Mouse (Mus musculus): ENCODE measurements around the gene Cntrl. TPM values are rescaled to one million over a fixed set of nuclear protein-coding genes. Genes with fewer than 3 reads are reported as not detected.

The Cntrl gene
- 10 to 100 TPM in 1 of 2 experiments, 1 to 10 TPM in 1; 6.7 to 11.0 TPM for total RNA-seq (2021)

- DNase-seq (ENCODE audit: low spot score in 2 of 2), result peak; percentile 94 to 95
- intact Hi-C loops (cut with DNase I), result loop anchor here (1.0 to 10.0 kb wide), 3 partner anchors 65 to 265 kb away; no protein-coding TSS in a partner anchor
These were observed at the start of gene Cntrl for GRCm38 (mm10) chr2:35109141-35109923. TSS of gene Cntrl (plus strand) at chr2:35109492.

GRCm38 (mm10) chr2:35060256-35060655 is 49.0 kb upstream of the Cntrl start:
- intact Hi-C loops (cut with DNase I), result no loop called here
- no peak for DNase-seq (ENCODE audit: low spot score in 2 of 2)

DNA sequence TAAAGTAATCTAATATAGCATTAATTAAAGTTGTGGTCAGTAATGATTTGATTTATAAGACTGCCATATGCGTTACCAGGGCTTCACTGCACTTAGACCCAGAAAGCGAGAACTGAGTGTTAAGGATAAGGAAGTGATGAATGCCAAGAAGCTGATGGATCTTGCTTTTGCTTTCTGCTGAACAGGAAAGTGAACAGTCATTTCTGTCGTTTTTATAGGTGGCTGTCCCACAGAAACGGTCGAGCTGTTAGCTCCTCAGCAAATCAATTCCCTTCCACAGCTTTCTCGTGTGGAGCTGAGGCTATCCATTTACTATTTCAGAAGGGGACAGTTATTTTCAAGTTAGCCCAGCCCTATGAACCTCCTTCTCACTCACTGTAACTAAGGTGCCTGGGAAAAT is 48.4 kb upstream of the Cntrl start:
- DNase-seq (ENCODE audit: low spot score in 2 of 2), result no peak
- intact Hi-C loops (cut with DNase I), result no loop called here

DNA sequence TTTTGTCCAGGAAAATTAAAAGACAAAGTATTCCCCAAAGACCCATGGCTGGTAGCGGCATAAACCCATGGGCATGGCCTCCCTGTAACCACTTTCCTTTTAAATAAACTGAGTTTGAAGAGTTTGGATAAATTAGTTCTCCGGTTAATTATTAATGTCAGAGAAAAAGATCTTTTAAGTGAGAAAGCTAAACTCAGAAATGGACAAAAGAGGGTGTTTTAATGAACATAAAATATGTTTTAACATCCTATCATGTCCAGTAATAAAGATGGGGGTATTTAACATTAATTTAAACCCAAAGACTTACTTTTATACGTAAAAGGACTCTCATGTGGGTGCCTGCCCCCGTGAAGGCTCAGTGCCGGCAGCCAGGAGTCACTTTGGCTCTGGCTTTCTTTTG is 48.0 kb upstream of the Cntrl start, which contains the start of gene Hc:
Gene Hc, minus strand, starts transcription at position 101 of the 400 bp plus-strand sequence.
- no peak for DNase-seq (ENCODE audit: low spot score in 2 of 2)
- intact Hi-C loops (cut with DNase I), result no loop called here

GRCm38 (mm10) chr2:35063333-35064030 is 45.8 kb upstream of the Cntrl start:
- DNase-seq (ENCODE audit: low spot score in 2 of 2), result no peak
- intact Hi-C loops (cut with DNase I), result no loop called here

DNA sequence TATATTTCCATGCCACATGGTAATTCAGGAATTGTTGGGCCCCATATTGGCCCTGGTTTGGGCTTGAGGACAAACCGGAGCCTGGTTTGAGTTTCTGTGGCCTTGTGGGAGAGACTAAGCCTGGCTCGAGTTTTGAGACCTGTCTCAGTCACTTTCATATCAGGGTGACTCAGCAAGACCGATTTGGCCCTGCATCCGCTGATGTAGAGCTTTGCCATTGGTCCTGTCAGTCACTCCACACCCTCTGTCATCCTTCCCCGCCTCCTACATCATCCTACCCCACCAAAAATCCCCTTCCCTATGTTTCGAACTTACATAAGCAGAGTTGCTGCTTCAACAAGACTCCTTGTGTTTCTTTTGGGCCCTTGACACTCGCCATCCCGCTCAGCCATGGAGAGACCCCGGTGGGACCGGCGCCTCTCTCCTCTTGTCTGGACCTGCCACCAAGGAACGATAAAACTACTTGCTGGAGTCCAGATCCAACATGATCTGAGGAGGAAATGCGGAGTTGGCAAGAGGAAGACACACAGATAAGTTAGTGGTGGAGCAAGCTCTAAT is 42.7 kb upstream of the Cntrl start:
- no peak for DNase-seq (ENCODE audit: low spot score in 2 of 2)
- intact Hi-C loops (cut with DNase I), result no loop called here

GRCm38 (mm10) chr2:35067117-35067516 is 42.2 kb upstream of the Cntrl start:
- DNase-seq (ENCODE audit: low spot score in 2 of 2), result no peak
- intact Hi-C loops (cut with DNase I), result no loop called here

- DNase-seq (ENCODE audit: low spot score in 2 of 2), result no peak
- intact Hi-C loops (cut with DNase I), result no loop called here
These were observed 40.2 kb upstream of the Cntrl start for GRCm38 (mm10) chr2:35069124-35069523.

GRCm38 (mm10) chr2:35070275-35070674 is 39.0 kb upstream of the Cntrl start:
- no peak for DNase-seq (ENCODE audit: low spot score in 2 of 2)
- intact Hi-C loops (cut with DNase I), result no loop called here

GRCm38 (mm10) chr2:35072547-35072946 is 36.7 kb upstream of the Cntrl start:
- DNase-seq (ENCODE audit: low spot score in 2 of 2), result no peak
- intact Hi-C loops (cut with DNase I), result no loop called here

DNA sequence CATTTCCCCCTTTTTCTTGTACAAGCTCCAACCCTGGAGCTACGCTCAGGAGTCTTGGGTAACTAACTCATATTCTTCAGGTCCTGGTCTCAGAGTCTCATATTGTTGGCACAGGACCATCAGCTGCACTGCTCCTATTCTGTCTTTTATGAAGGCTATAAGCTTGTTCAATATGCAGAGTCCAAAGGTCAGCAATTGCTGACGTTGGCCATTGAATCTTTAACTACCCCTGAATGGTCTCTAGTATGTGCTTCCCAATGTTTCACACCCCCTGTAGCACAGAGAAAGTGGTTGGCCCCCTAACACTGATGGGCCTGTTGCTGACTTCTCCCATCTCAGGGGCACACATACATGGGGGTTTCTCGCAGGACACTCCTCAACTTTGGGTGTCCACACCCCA is 35.0 kb upstream of the Cntrl start:
- no peak for DNase-seq (ENCODE audit: low spot score in 2 of 2)
- intact Hi-C loops (cut with DNase I), result no loop called here

DNA sequence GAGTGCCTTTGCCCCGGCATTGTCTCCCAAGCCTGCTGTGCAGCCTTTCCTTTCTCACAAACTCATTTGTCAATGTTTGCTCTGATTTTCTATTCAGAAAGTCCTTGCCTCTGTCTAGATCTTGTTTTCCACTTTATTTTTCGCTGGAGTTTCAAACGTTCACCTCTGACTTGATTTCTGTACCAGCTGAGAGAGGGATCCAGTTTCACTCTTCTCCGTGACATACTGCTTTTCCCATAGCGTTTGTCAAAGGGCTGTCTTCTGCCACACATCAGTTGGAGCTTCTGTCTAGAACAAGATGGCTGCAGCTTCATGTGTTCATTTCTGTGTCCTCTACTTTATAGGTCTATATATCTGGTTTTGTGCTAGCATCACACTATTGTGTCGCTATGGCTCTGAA is 30.1 kb upstream of the Cntrl start:
- intact Hi-C loops (cut with DNase I), result no loop called here
- DNase-seq (ENCODE audit: low spot score in 2 of 2), result no peak

GRCm38 (mm10) chr2:35087418-35087817 is 21.9 kb upstream of the Cntrl start:
- DNase-seq (ENCODE audit: low spot score in 2 of 2), result peak in 1 of 2 experiments; percentile 17

GRCm38 (mm10) chr2:35100529-35100928 is 8.8 kb upstream of the Cntrl start:
- DNase-seq (ENCODE audit: low spot score in 2 of 2), result no peak
- intact Hi-C loops (cut with DNase I), result loop anchor here (10.0 kb wide), 1 partner anchor 256 kb away; no protein-coding TSS in a partner anchor

More at GRCm38 (mm10) chr2:35087418-35087817, 21.9 kb upstream of the Cntrl start:
- intact Hi-C loops (cut with DNase I), result no loop called here

DNA sequence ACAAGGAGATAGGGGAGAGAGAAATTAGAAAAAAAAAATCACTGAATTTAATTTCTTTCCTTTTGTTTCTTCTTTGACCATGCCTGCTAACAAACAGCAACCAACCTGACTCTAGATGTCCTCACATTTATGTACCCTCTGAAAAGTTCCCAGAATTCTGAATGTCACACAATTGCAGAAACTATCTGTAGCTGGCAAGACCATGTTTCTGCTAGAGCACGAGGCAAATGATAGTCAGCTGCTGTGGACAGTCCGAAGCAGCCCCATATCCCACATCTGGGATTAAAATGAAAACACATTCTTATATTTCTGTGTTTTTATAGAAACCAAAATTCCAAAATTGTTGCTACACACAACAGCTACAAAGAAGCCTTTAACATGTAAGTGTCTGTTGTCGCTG is 7.8 kb upstream of the Cntrl start, which contains the start of gene AI182371:
Gene AI182371, minus strand, starts transcription at position 101 of the 400 bp plus-strand sequence.
- intact Hi-C loops (cut with DNase I), result loop anchor here (10.0 kb wide), 1 partner anchor 257 kb away; no protein-coding TSS in a partner anchor
- no peak for DNase-seq (ENCODE audit: low spot score in 2 of 2)

DNA sequence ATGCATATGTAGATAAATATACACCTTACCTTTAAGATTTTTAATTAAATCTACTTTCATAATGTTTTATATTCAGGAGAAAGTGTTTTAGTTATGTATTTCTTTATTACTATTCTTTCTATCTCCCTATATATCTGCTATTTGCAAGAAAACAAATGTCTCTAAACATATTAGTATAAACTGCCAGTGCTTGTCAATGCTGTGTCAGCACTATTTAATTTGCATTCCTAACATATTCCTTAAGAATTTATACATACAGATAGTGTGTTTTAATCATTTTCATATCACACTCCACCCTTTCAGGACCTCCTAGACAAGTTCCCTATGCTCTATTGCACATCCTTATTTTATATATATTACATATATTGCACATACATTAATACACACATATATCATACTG is 6.5 kb upstream of the Cntrl start:
- intact Hi-C loops (cut with DNase I), result loop anchor here (10.0 kb wide), 1 partner anchor 258 kb away; no protein-coding TSS in a partner anchor
- no peak for DNase-seq (ENCODE audit: low spot score in 2 of 2)

GRCm38 (mm10) chr2:35103558-35103957 is 5.7 kb upstream of the Cntrl start:
- DNase-seq (ENCODE audit: low spot score in 2 of 2), result no peak
- intact Hi-C loops (cut with DNase I), result loop anchor here (10.0 kb wide), 1 partner anchor 259 kb away; no protein-coding TSS in a partner anchor

DNA sequence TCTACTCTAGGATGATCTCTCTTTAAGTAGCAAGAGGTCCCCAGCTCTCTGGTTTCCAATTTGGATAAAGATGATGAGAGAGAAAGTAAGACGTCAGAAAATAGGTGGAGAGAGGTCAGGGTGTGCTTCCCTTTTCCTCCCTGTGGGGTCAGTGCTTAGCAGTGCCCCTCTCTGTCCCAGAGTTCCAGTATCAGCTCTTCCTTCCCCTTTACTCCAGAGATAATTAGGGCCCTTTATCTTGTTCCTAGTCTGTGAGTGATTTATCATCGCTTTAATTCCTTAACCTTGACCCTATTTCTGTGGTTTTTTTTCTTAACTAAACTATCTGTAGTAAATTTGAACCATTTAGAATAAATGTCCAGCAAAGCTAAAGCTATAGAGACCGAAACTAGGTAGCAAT is 4.4 kb upstream of the Cntrl start:
- intact Hi-C loops (cut with DNase I), result loop anchor here (10.0 kb wide), 1 partner anchor 260 kb away; no protein-coding TSS in a partner anchor
- DNase-seq (ENCODE audit: low spot score in 2 of 2), result no peak

- intact Hi-C loops (cut with DNase I), result loop anchor here (2.0 to 10.0 kb wide), 2 partner anchors 63 to 263 kb away; no protein-coding TSS in a partner anchor
These were observed 1.2 kb upstream of the Cntrl start for GRCm38 (mm10) chr2:35107984-35108635.

More at GRCm38 (mm10) chr2:35107984-35108635, 1.2 kb upstream of the Cntrl start:
- DNase-seq (ENCODE audit: low spot score in 2 of 2), result no peak
